9 mouse cellular contexts compared by ENCODE assay signal in the genomic region with DNA sequence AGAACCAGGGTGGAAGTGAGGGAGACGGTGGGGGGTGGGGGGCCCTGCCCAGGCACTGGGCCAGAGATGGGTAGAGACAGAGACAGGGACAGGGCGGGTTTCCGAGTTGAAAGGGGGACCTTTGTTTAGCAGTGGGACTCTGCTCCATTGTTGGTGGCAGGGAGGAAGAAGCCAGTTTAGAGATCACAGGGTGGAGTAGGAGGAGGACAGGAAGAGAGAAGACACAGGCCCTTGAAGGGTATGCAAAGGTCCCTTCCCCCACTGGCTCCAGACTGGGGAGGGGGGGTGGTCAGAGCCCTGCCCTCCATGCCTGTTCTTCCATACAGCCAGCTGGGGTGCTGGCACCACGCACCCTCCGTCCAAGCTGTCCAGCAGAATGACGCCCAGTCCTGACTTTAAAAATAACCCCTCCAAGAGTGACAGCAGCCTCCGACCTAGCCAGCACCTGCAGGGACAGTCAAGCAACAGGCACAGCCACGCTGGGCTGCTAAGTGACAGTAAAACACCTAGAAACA. TPM values are rescaled to one million over a fixed set of nuclear protein-coding genes. Genes with fewer than 3 reads are reported as not detected.
DNase-seq lines count a peak whose midpoint lies in the region; ATAC-seq and TF ChIP-seq lines count a peak whose summit lies in the region.
"Had no signal": no experiment of that assay in that cellular context is flagged by ENCODE, and none has a peak within 500 bp of the region (broad histone marks: within the 10 kb centered on the region; RNA-seq: fewer than 3 reads in every experiment).

No protein-coding gene starts in this region.

- peak overlapping the region; percentile 62 for H3K27ac ChIP-seq in ES-E14 (ENCODE audit: insufficient read depth, low read depth, low read length, poor library complexity, severe bottlenecking)
- peak overlapping the region; percentile 74 for H3K27ac ChIP-seq in cerebellum, adult 2 months (ENCODE audit: insufficient read depth, low read length)
- H3K27ac ChIP-seq in heart, embryonic 12.5 days (ENCODE audit: poor library complexity, severe bottlenecking), result peak overlapping the region; percentile 92
- peak overlapping the region; percentile 78 for H3K27ac ChIP-seq in kidney, embryonic 16.5 days (ENCODE audit: low read length)
- H3K27ac ChIP-seq in forebrain, embryonic 16.5 days (ENCODE audit: low read length), result no peak overlapping the region

- H3K79me2 ChIP-seq in myocyte (ENCODE audit: control insufficient read depth, insufficient read depth), result peaks cover 84% of the 10 kb centered on the region

- no peak for TF ChIP-seq CTCF in cerebellum, adult 2 months (IDR thresholded peaks at IDR 0.05; ENCODE audit: borderline replicate concordance, insufficient read depth, low read depth, low read length)

- ATAC-seq in heart, embryonic 12.5 days (ENCODE audit: insufficient number of reproducible peaks, low FRiP score), result peak; percentile 38; the same call in 1 of the 2 replicates
- no peak for ATAC-seq in kidney, embryonic 16.5 days (ENCODE audit: low FRiP score, low TSS enrichment)
- no peak for ATAC-seq in forebrain, embryonic 16.5 days

- no peaks in the 10 kb centered on the region for H3K9me3 ChIP-seq in ES-E14 (ENCODE audit: control insufficient read depth, insufficient read depth, low read depth, low read length)
- no peaks in the 10 kb centered on the region for H3K9me3 ChIP-seq in heart, embryonic 12.5 days (replicated peaks)
- no peaks in the 10 kb centered on the region for H3K9me3 ChIP-seq in kidney, embryonic 16.5 days (ENCODE audit: low read length)
- H3K9me3 ChIP-seq in forebrain, embryonic 16.5 days (ENCODE audit: control insufficient read depth, low read length), result no peaks in the 10 kb centered on the region

- no peak overlapping the region for H3ac ChIP-seq in myocyte (ENCODE audit: control insufficient read depth, insufficient read length)

- 2% methylated on average over 8 of the region's 8 CpGs for WGBS in cerebellum, adult 2 months
- 24% methylated on average over 8 of the region's 8 CpGs for WGBS in heart, embryonic 12.5 days
- WGBS in kidney, embryonic 16.5 days, result 42% methylated on average over 8 of the region's 8 CpGs
- WGBS in forebrain, embryonic 16.5 days, result 39% methylated on average over 8 of the region's 8 CpGs

- no peak for TF ChIP-seq POLR2A in cerebellum, adult 2 months (IDR thresholded peaks at IDR 0.05; ENCODE audit: borderline replicate concordance, insufficient read depth, low read length)
- no peak for TF ChIP-seq POLR2A in myocyte (IDR thresholded peaks at IDR 0.05; ENCODE audit: insufficient read length, low read depth)

- peak overlapping the region; percentile 6; the same call in 1 of the 2 replicates for H3K9ac ChIP-seq in ES-E14 (ENCODE audit: insufficient read depth, low read depth, low read length, poor library complexity, severe bottlenecking)
- peak overlapping the region; percentile 57 for H3K9ac ChIP-seq in heart, embryonic 12.5 days
- no peak overlapping the region for H3K9ac ChIP-seq in kidney, embryonic 16.5 days (replicated peaks; ENCODE audit: low read length)
- no peak overlapping the region for H3K9ac ChIP-seq in forebrain, embryonic 16.5 days (replicated peaks; ENCODE audit: low read depth, low read length)

- peak overlapping the region in 1 of 2 experiments; percentile 3; a peak in 2 of 4 replicates for H3K4me3 ChIP-seq in ES-E14 (ENCODE audit: insufficient read depth in 1 of 2, low read depth in 1 of 2, low read length in 2 of 2, poor library complexity in 1 of 2, severe bottlenecking in 1 of 2)
- H3K4me3 ChIP-seq in cerebellum, adult 2 months (replicated peaks; ENCODE audit: insufficient read depth, low read depth, low read length), result no peak overlapping the region
- no peak overlapping the region for H3K4me3 ChIP-seq in heart, embryonic 12.5 days
- H3K4me3 ChIP-seq in kidney, embryonic 16.5 days (ENCODE audit: low read length), result no peak overlapping the region
- no peak overlapping the region for H3K4me3 ChIP-seq in myocyte
- H3K4me3 ChIP-seq in forebrain, embryonic 16.5 days (replicated peaks; ENCODE audit: low read length), result no peak overlapping the region
- H3K4me3 ChIP-seq: megakaryocyte, embryonic 14.5 days had no signal

- in situ Hi-C loops in ES-E14 (cut with MboI; ENCODE audit: low sequenced_read_pairs in 2 of 2, unreplicated experiment in 2 of 2), result no loop called here

- peak overlapping the region; percentile 42 for H3K4me2 ChIP-seq in heart, embryonic 12.5 days
- H3K4me2 ChIP-seq in kidney, embryonic 16.5 days (replicated peaks; ENCODE audit: low read depth, low read length), result no peak overlapping the region
- peak overlapping the region; percentile 77 for H3K4me2 ChIP-seq in myocyte (ENCODE audit: low read depth)
- no peak overlapping the region for H3K4me2 ChIP-seq in forebrain, embryonic 16.5 days (ENCODE audit: low read length)

- DNase-seq in ES-E14 (ENCODE audit: low read depth, low spot score), result no peak
- peak; percentile 88 to 94 for DNase-seq in cerebellum, adult 2 months
- DNase-seq in B cell, adult 2 months, result no peak
- DNase-seq in left cerebral cortex, adult 9 months (ENCODE audit: low spot score in 2 of 2), result no peak

- no peaks in the 10 kb centered on the region for H3K27me3 ChIP-seq in cerebellum, adult 2 months (ENCODE audit: control insufficient read depth, insufficient read depth, low read length)
- no peaks in the 10 kb centered on the region for H3K27me3 ChIP-seq in heart, embryonic 12.5 days (replicated peaks)
- H3K27me3 ChIP-seq in kidney, embryonic 16.5 days (ENCODE audit: insufficient read depth, low read length), result no peaks in the 10 kb centered on the region
- no peaks in the 10 kb centered on the region for H3K27me3 ChIP-seq in myocyte (ENCODE audit: control insufficient read depth, insufficient read depth, insufficient read length)
- H3K27me3 ChIP-seq in forebrain, embryonic 16.5 days (replicated peaks; ENCODE audit: control insufficient read depth, insufficient read depth, low read length), result no peaks in the 10 kb centered on the region

- H3K4me1 ChIP-seq in ES-E14 (ENCODE audit: control insufficient read depth in 2 of 2, insufficient read depth in 2 of 2, low read length in 2 of 2, poor library complexity in 1 of 2), result peaks cover 25 to 67% of the 10 kb centered on the region in 2 experiments
- peaks cover 71% of the 10 kb centered on the region for H3K4me1 ChIP-seq in cerebellum, adult 2 months (ENCODE audit: control insufficient read depth, insufficient read depth, low read length)
- peaks cover 89% of the 10 kb centered on the region for H3K4me1 ChIP-seq in heart, embryonic 12.5 days (replicated peaks)
- peaks cover 91% of the 10 kb centered on the region for H3K4me1 ChIP-seq in kidney, embryonic 16.5 days (ENCODE audit: insufficient read depth, low read length)
- peaks cover 7% of the 10 kb centered on the region for H3K4me1 ChIP-seq in forebrain, embryonic 16.5 days (replicated peaks; ENCODE audit: control insufficient read depth, insufficient read depth, low read length)

- H3K36me3 ChIP-seq in ES-E14 (ENCODE audit: control insufficient read depth, insufficient read depth, low read length, poor library complexity, severe bottlenecking) (peaks cover 6% of the 10 kb centered on the region), myocyte (ENCODE audit: control insufficient read depth, insufficient read depth) (peaks cover 11% of the 10 kb centered on the region)
- H3K36me3 ChIP-seq in heart, embryonic 12.5 days, result peaks cover 33% of the 10 kb centered on the region
- peaks cover 12% of the 10 kb centered on the region; the same call in 1 of the 2 replicates for H3K36me3 ChIP-seq in kidney, embryonic 16.5 days (ENCODE audit: insufficient read depth, low read length)
- no peaks in the 10 kb centered on the region for H3K36me3 ChIP-seq in forebrain, embryonic 16.5 days (ENCODE audit: control insufficient read depth, insufficient read depth)

RNA-seq across cellular contexts. Expression of a gene that starts 7.6 kb away (rescaled TPM):
- 97.6 and 101 TPM in 2 replicates for total RNA-seq in ES-E14 (2012; rRNA removed)
- 127 and 162 TPM in 2 replicates for polyA plus RNA-seq in cerebellum, adult 2 months (2012; rRNA removed)
- 107 and 109 TPM in 2 replicates for polyA plus RNA-seq in heart, embryonic 12.5 days (2016; fragmentation: Nextera tagmentation; extraction: Ambion mirVana)
- 153 and 154 TPM in 2 replicates for polyA plus RNA-seq in kidney, embryonic 16.5 days (2015; fragmentation: Nextera tagmentation; extraction: Ambion mirVana)
- 161 TPM for polyA plus RNA-seq in myocyte (2012; fragmentation: generic; extraction: Trizol)
- polyA plus RNA-seq in forebrain, embryonic 16.5 days (2015; fragmentation: Nextera tagmentation; extraction: Ambion mirVana), result 56.2 and 62.0 TPM in 2 replicates

RNA-seq across cellular contexts. Expression of a gene that starts 24.6 kb away (rescaled TPM):
- 39.0 and 44.3 TPM in 2 replicates for total RNA-seq in ES-E14 (2012; rRNA removed)
- polyA plus RNA-seq in cerebellum, adult 2 months (2012; rRNA removed), result 17.6 and 19.6 TPM in 2 replicates
- 69.7 and 78.3 TPM in 2 replicates for polyA plus RNA-seq in heart, embryonic 12.5 days (2016; fragmentation: Nextera tagmentation; extraction: Ambion mirVana)
- 63.1 and 69.1 TPM in 2 replicates for polyA plus RNA-seq in kidney, embryonic 16.5 days (2015; fragmentation: Nextera tagmentation; extraction: Ambion mirVana)
- 115 TPM for polyA plus RNA-seq in myocyte (2012; fragmentation: generic; extraction: Trizol)
- polyA plus RNA-seq in forebrain, embryonic 16.5 days (2015; fragmentation: Nextera tagmentation; extraction: Ambion mirVana), result 13.8 and 13.9 TPM in 2 replicates

RNA-seq across cellular contexts. Expression of a gene that starts 25.5 kb away (rescaled TPM):
- total RNA-seq in ES-E14 (2012; rRNA removed), result 73.3 and 102 TPM in 2 replicates
- 8.0 and 8.6 TPM in 2 replicates for polyA plus RNA-seq in cerebellum, adult 2 months (2012; rRNA removed)
- 114 and 124 TPM in 2 replicates for polyA plus RNA-seq in heart, embryonic 12.5 days (2016; fragmentation: Nextera tagmentation; extraction: Ambion mirVana)
- 157 and 159 TPM in 2 replicates for polyA plus RNA-seq in kidney, embryonic 16.5 days (2015; fragmentation: Nextera tagmentation; extraction: Ambion mirVana)
- 162 TPM for polyA plus RNA-seq in myocyte (2012; fragmentation: generic; extraction: Trizol)
- 18.4 and 25.6 TPM in 2 replicates for polyA plus RNA-seq in forebrain, embryonic 16.5 days (2015; fragmentation: Nextera tagmentation; extraction: Ambion mirVana)

RNA-seq across cellular contexts. Expression of a gene that starts 34.1 kb away (rescaled TPM):
- total RNA-seq in ES-E14 (2012; rRNA removed), result 21.4 and 34.2 TPM in 2 replicates
- 105 and 107 TPM in 2 replicates for polyA plus RNA-seq in cerebellum, adult 2 months (2012; rRNA removed)
- polyA plus RNA-seq in heart, embryonic 12.5 days (2016; fragmentation: Nextera tagmentation; extraction: Ambion mirVana), result 11.1 and 12.3 TPM in 2 replicates
- polyA plus RNA-seq in kidney, embryonic 16.5 days (2015; fragmentation: Nextera tagmentation; extraction: Ambion mirVana), result 15.5 and 18.6 TPM in 2 replicates
- 1.0 TPM for polyA plus RNA-seq in myocyte (2012; fragmentation: generic; extraction: Trizol)
- polyA plus RNA-seq in forebrain, embryonic 16.5 days (2015; fragmentation: Nextera tagmentation; extraction: Ambion mirVana), result 72.3 and 164 TPM in 2 replicates

RNA-seq across cellular contexts. Expression of a gene that starts 51.6 kb away (rescaled TPM):
- total RNA-seq in ES-E14 (2012; rRNA removed), result 27.1 and 27.4 TPM in 2 replicates
- polyA plus RNA-seq in cerebellum, adult 2 months (2012; rRNA removed), result 79.9 and 85.7 TPM in 2 replicates
- polyA plus RNA-seq in heart, embryonic 12.5 days (2016; fragmentation: Nextera tagmentation; extraction: Ambion mirVana), result 101 and 104 TPM in 2 replicates
- 126 and 131 TPM in 2 replicates for polyA plus RNA-seq in kidney, embryonic 16.5 days (2015; fragmentation: Nextera tagmentation; extraction: Ambion mirVana)
- 47.6 TPM for polyA plus RNA-seq in myocyte (2012; fragmentation: generic; extraction: Trizol)
- polyA plus RNA-seq in forebrain, embryonic 16.5 days (2015; fragmentation: Nextera tagmentation; extraction: Ambion mirVana), result 104 and 120 TPM in 2 replicates

Comparison
In these comparisons a context has a peak if more than half of its experiments do, and no peak if none do; other contexts are left out.
1. DNase-seq: peak in cerebellum, adult 2 months (2 of 2); none in ES-E14 (single experiment), B cell, adult 2 months (0 of 2) and left cerebral cortex, adult 9 months (0 of 2).
2. H3K9ac ChIP-seq: peak in ES-E14 (single experiment) and heart, embryonic 12.5 days (single experiment); none in kidney, embryonic 16.5 days (single experiment) and forebrain, embryonic 16.5 days (single experiment).
3. H3K4me2 ChIP-seq: peak in heart, embryonic 12.5 days (single experiment) and myocyte (single experiment); none in kidney, embryonic 16.5 days (single experiment) and forebrain, embryonic 16.5 days (single experiment).